In the genomic region with DNA sequence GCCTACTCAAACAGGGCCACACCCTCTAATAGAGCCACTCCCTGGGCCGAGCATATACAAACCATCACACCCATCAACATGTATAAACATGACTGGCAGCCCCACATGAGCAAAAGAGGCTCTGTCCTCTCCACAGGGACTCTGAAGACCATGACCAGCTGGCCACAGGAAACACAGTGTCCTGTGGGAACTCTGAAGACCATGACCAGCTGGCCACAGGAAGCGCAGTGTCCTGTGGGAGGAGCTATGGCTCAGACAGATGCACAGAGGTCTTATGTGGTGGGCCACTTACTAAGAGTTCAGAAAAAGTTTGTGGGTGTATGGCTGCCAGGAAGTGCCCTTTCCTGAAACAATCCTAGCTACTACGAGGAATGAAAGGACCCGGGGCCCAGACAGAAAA, we compare ENCODE assay signal across 15 mouse cellular contexts.
"Had no signal": no experiment of that assay in that cellular context is flagged by ENCODE, and none has a peak within 500 bp of the region (broad histone marks: within the 10 kb centered on the region; RNA-seq: fewer than 3 reads in every experiment).

No protein-coding gene starts in this region.

- H3K4me1 ChIP-seq: liver, embryonic 15.5 days had no signal

- H3K9me3 ChIP-seq: intestine, embryonic 15.5 days; liver, embryonic 15.5 days; lung, embryonic 15.5 days; midbrain, embryonic 13.5 days; neural tube, embryonic 15.5 days had no signal

- ATAC-seq: intestine, embryonic 15.5 days; midbrain, embryonic 13.5 days had no signal

- H3K27ac ChIP-seq: intestine, embryonic 15.5 days; kidney, postnatal 0 days; layer of hippocampus, adult 2 months; liver, embryonic 15.5 days; lung, embryonic 15.5 days; macrophage; midbrain, embryonic 13.5 days; neural tube, embryonic 15.5 days had no signal

- H3K9ac ChIP-seq: intestine, embryonic 15.5 days; liver, embryonic 15.5 days; lung, embryonic 15.5 days; midbrain, embryonic 13.5 days; neural tube, embryonic 15.5 days had no signal

- H3K4me3 ChIP-seq: intestine, embryonic 15.5 days; layer of hippocampus, adult 2 months; liver, embryonic 15.5 days; lung, embryonic 15.5 days; midbrain, embryonic 13.5 days; neural tube, embryonic 15.5 days had no signal

- H3K4me2 ChIP-seq: intestine, embryonic 15.5 days; liver, embryonic 11.5 days; liver, embryonic 15.5 days; lung, embryonic 15.5 days; midbrain, embryonic 13.5 days; neural tube, embryonic 15.5 days had no signal

- DNase-seq: kidney, adult 8-10 months; left cerebral cortex, postnatal 4 days; right cerebral cortex, adult 18-20 months; right cerebral cortex, postnatal 25 days; thymus, adult 18-20 months; thymus, postnatal 14 days had no signal

- H3K36me3 ChIP-seq: intestine, embryonic 15.5 days; liver, embryonic 15.5 days; lung, embryonic 15.5 days had no signal

- H3K27me3 ChIP-seq: intestine, embryonic 15.5 days; liver, embryonic 15.5 days; lung, embryonic 15.5 days; midbrain, embryonic 13.5 days; neural tube, embryonic 15.5 days had no signal
